Mouse (Mus musculus): ENCODE data around the gene Rnf220. TPM values are rescaled to one million over a fixed set of nuclear protein-coding genes. Genes with fewer than 3 reads are reported as not detected.

Rnf220 gene
- polyA plus RNA-seq, 1 experiment from 2014 or later = 63.3 TPM

GRCm38 (mm10) chr4:117350139-117350693 lies 146.6 kb downstream of the Rnf220 start:
- Histone ChIP-seq H3K4me2 (no peak overlapping the region), H3K36me3 (ENCODE audit: control insufficient read depth, insufficient read depth, low read length) (no peaks in the 10 kb centered on the region), H3K9me3 (ENCODE audit: control insufficient read depth, low read length) (no peaks in the 10 kb centered on the region), H3K27me3 (ENCODE audit: control insufficient read depth, insufficient read depth, low read length) (peaks cover 14% of the 10 kb centered on the region), H3K27ac (ENCODE audit: low read depth, low read length) (no peak overlapping the region), H3K4me3 (ENCODE audit: low read depth, low read length) (no peak overlapping the region), H3K9ac (ENCODE audit: low read length) (no peak overlapping the region), H3K4me1 (ENCODE audit: control insufficient read depth, insufficient read depth, low read length) (peaks cover 9% of the 10 kb centered on the region; the same call in 1 of the 2 replicates)
- DNase-seq (ENCODE audit: low spot score, missing footprints) (no peak), ATAC-seq (ENCODE audit: low FRiP score) (no peak)
- WGBS = 84% methylated on average over 12 of the region's 12 CpGs

- H3K27me3 ChIP-seq (ENCODE audit: control insufficient read depth, insufficient read depth, low read length) = peaks cover 15% of the 10 kb centered on the region
- 30% methylated on average over 2 of the region's 2 CpGs for WGBS
- no peak overlapping the region for H3K4me2 ChIP-seq
- peaks cover 9% of the 10 kb centered on the region; the same call in 1 of the 2 replicates for H3K4me1 ChIP-seq (ENCODE audit: control insufficient read depth, insufficient read depth, low read length)
- no peak overlapping the region for H3K4me3 ChIP-seq (ENCODE audit: low read depth, low read length)
- no peak overlapping the region for H3K27ac ChIP-seq (ENCODE audit: low read depth, low read length)
- no peak overlapping the region for H3K9ac ChIP-seq (ENCODE audit: low read length)
- DNase-seq (ENCODE audit: low spot score, missing footprints) (no peak), ATAC-seq (ENCODE audit: low FRiP score) (no peak)
- H3K9me3 ChIP-seq (ENCODE audit: control insufficient read depth, low read length) = no peaks in the 10 kb centered on the region
- H3K36me3 ChIP-seq (ENCODE audit: control insufficient read depth, insufficient read depth, low read length) = no peaks in the 10 kb centered on the region
Observed at GRCm38 (mm10) chr4:117349327-117349726, 147.5 kb downstream of the Rnf220 start.

GRCm38 (mm10) chr4:117346025-117346424 lies 150.8 kb downstream of the Rnf220 start:
- no peak overlapping the region for H3K9ac ChIP-seq (ENCODE audit: low read length)
- H3K27ac ChIP-seq (ENCODE audit: low read depth, low read length) = no peak overlapping the region
- H3K4me3 ChIP-seq (ENCODE audit: low read depth, low read length) = no peak overlapping the region
- peaks cover 12% of the 10 kb centered on the region; the same call in 1 of the 2 replicates for H3K4me1 ChIP-seq (ENCODE audit: control insufficient read depth, insufficient read depth, low read length)
- ATAC-seq (ENCODE audit: low FRiP score) (0 out of 2 replicates have a peak, but pooled peaks have one; percentile 6), DNase-seq (ENCODE audit: low spot score, missing footprints) (no peak)
- no peak overlapping the region for H3K4me2 ChIP-seq
- H3K9me3 ChIP-seq (ENCODE audit: control insufficient read depth, low read length) = no peaks in the 10 kb centered on the region
- WGBS = 69% methylated on average over 6 of the region's 6 CpGs
- no peaks in the 10 kb centered on the region for H3K36me3 ChIP-seq (ENCODE audit: control insufficient read depth, insufficient read depth, low read length)
- peaks cover 18% of the 10 kb centered on the region for H3K27me3 ChIP-seq (ENCODE audit: control insufficient read depth, insufficient read depth, low read length)

- DNase-seq (ENCODE audit: low spot score, missing footprints) = no peak
- H3K4me3 ChIP-seq (ENCODE audit: low read depth, low read length) = no peak overlapping the region
- H3K4me1 ChIP-seq (ENCODE audit: control insufficient read depth, insufficient read depth, low read length) = peaks cover 6% of the 10 kb centered on the region; the same call in 1 of the 2 replicates
- H3K27me3 ChIP-seq (ENCODE audit: control insufficient read depth, insufficient read depth, low read length) = peaks cover 13% of the 10 kb centered on the region
- ATAC-seq (ENCODE audit: low FRiP score) = no peak
- H3K9me3 ChIP-seq (ENCODE audit: control insufficient read depth, low read length) = no peaks in the 10 kb centered on the region
- no peak overlapping the region for H3K9ac ChIP-seq (ENCODE audit: low read length)
- 71% methylated on average over 8 of the region's 8 CpGs for WGBS
- H3K4me2 ChIP-seq = no peak overlapping the region
- H3K36me3 ChIP-seq (ENCODE audit: control insufficient read depth, insufficient read depth, low read length) = no peaks in the 10 kb centered on the region
- H3K27ac ChIP-seq (ENCODE audit: low read depth, low read length) = no peak overlapping the region
Observed at GRCm38 (mm10) chr4:117343385-117343784, 153.5 kb downstream of the Rnf220 start.

- peaks cover 6% of the 10 kb centered on the region; the same call in 1 of the 2 replicates for H3K4me1 ChIP-seq (ENCODE audit: control insufficient read depth, insufficient read depth, low read length)
- DNase-seq (ENCODE audit: low spot score, missing footprints) (no peak), ATAC-seq (ENCODE audit: low FRiP score) (peak; percentile 40; the same call in 1 of the 2 replicates)
- H3K27ac ChIP-seq (ENCODE audit: low read depth, low read length) = no peak overlapping the region
- no peak overlapping the region for H3K9ac ChIP-seq (ENCODE audit: low read length)
- H3K4me2 ChIP-seq = no peak overlapping the region
- no peaks in the 10 kb centered on the region for H3K9me3 ChIP-seq (ENCODE audit: control insufficient read depth, low read length)
- 22% methylated on average over 12 of the region's 12 CpGs for WGBS
- no peak overlapping the region for H3K4me3 ChIP-seq (ENCODE audit: low read depth, low read length)
- H3K36me3 ChIP-seq (ENCODE audit: control insufficient read depth, insufficient read depth, low read length) = no peaks in the 10 kb centered on the region
- H3K27me3 ChIP-seq (ENCODE audit: control insufficient read depth, insufficient read depth, low read length) = peaks cover 11% of the 10 kb centered on the region
Observed at GRCm38 (mm10) chr4:117342751-117343150, 154.1 kb downstream of the Rnf220 start.

GRCm38 (mm10) chr4:117341282-117341681 lies 155.6 kb downstream of the Rnf220 start:
- no peak overlapping the region for H3K4me3 ChIP-seq (ENCODE audit: low read depth, low read length)
- no peak overlapping the region for H3K9ac ChIP-seq (ENCODE audit: low read length)
- ATAC-seq (ENCODE audit: low FRiP score) = no peak
- no peak for DNase-seq (ENCODE audit: low spot score, missing footprints)
- 94% methylated on average over 5 of the region's 5 CpGs for WGBS
- H3K4me2 ChIP-seq = no peak overlapping the region
- no peak overlapping the region for H3K27ac ChIP-seq (ENCODE audit: low read depth, low read length)
- no peaks in the 10 kb centered on the region for H3K36me3 ChIP-seq (ENCODE audit: control insufficient read depth, insufficient read depth, low read length)
- H3K9me3 ChIP-seq (ENCODE audit: control insufficient read depth, low read length) = no peaks in the 10 kb centered on the region
- H3K4me1 ChIP-seq (ENCODE audit: control insufficient read depth, insufficient read depth, low read length) = peaks cover 6% of the 10 kb centered on the region; the same call in 1 of the 2 replicates
- peaks cover 11% of the 10 kb centered on the region for H3K27me3 ChIP-seq (ENCODE audit: control insufficient read depth, insufficient read depth, low read length)

GRCm38 (mm10) chr4:117339796-117340195 lies 157.1 kb downstream of the Rnf220 start:
- Histone ChIP-seq H3K4me3 (ENCODE audit: low read depth, low read length) (no peak overlapping the region), H3K9me3 (ENCODE audit: control insufficient read depth, low read length) (no peaks in the 10 kb centered on the region), H3K36me3 (ENCODE audit: control insufficient read depth, insufficient read depth, low read length) (no peaks in the 10 kb centered on the region), H3K9ac (ENCODE audit: low read length) (no peak overlapping the region), H3K27ac (ENCODE audit: low read depth, low read length) (no peak overlapping the region), H3K27me3 (ENCODE audit: control insufficient read depth, insufficient read depth, low read length) (peaks cover 4% of the 10 kb centered on the region; the same call in 1 of the 2 replicates), H3K4me2 (no peak overlapping the region), H3K4me1 (ENCODE audit: control insufficient read depth, insufficient read depth, low read length) (peaks cover 6% of the 10 kb centered on the region; the same call in 1 of the 2 replicates)
- ATAC-seq (ENCODE audit: low FRiP score) (no peak), DNase-seq (ENCODE audit: low spot score, missing footprints) (no peak)

GRCm38 (mm10) chr4:117330836-117331475 lies 165.9 kb downstream of the Rnf220 start:
- WGBS = 32% methylated on average over 11 of the region's 11 CpGs
- Histone ChIP-seq H3K4me2 (no peak overlapping the region), H3K9me3 (ENCODE audit: control insufficient read depth, low read length) (no peaks in the 10 kb centered on the region), H3K27ac (ENCODE audit: low read depth, low read length) (no peak overlapping the region; the same call in 1 of the 2 replicates), H3K4me1 (ENCODE audit: control insufficient read depth, insufficient read depth, low read length) (peaks cover 18% of the 10 kb centered on the region), H3K27me3 (ENCODE audit: control insufficient read depth, insufficient read depth, low read length) (peaks cover 2% of the 10 kb centered on the region), H3K4me3 (ENCODE audit: low read depth, low read length) (no peak overlapping the region), H3K9ac (ENCODE audit: low read length) (no peak overlapping the region), H3K36me3 (ENCODE audit: control insufficient read depth, insufficient read depth, low read length) (no peaks in the 10 kb centered on the region)
- DNase-seq (ENCODE audit: low spot score, missing footprints) (no peak), ATAC-seq (ENCODE audit: low FRiP score) (peak; percentile 46; the same call in 1 of the 2 replicates)

- Histone ChIP-seq H3K9ac (ENCODE audit: low read length) (no peak overlapping the region), H3K4me2 (no peak overlapping the region), H3K9me3 (ENCODE audit: control insufficient read depth, low read length) (no peaks in the 10 kb centered on the region), H3K27me3 (ENCODE audit: control insufficient read depth, insufficient read depth, low read length) (peaks cover 2% of the 10 kb centered on the region), H3K36me3 (ENCODE audit: control insufficient read depth, insufficient read depth, low read length) (no peaks in the 10 kb centered on the region), H3K4me3 (ENCODE audit: low read depth, low read length) (no peak overlapping the region), H3K27ac (ENCODE audit: low read depth, low read length) (no peak overlapping the region), H3K4me1 (ENCODE audit: control insufficient read depth, insufficient read depth, low read length) (peaks cover 18% of the 10 kb centered on the region)
- 81% methylated on average over 3 of the region's 3 CpGs for WGBS
- DNase-seq (ENCODE audit: low spot score, missing footprints) (no peak), ATAC-seq (ENCODE audit: low FRiP score) (0 out of 2 replicates have a peak, but pooled peaks have one; percentile 42)
Observed at GRCm38 (mm10) chr4:117330132-117330531, 166.7 kb downstream of the Rnf220 start.
